Mouse (Mus musculus) heart, embryonic 14.5 days (tissue): ENCODE data around the gene Tnfsf13b. TPM values are rescaled to one million over a fixed set of nuclear protein-coding genes. Genes with fewer than 3 reads are reported as not detected.

ENCODE experiments used
- ATAC-seq: fragments of 200-750 bp; cut with Nextera tagmentation; 2 replicates; pipeline ENCODE4 v1.8.0; 2017; ENCODE audit warnings: low read depth, moderate TSS enrichment; ENCODE audit not compliant: insufficient number of reproducible peaks, insufficient read depth, low FRiP score
- H3K27ac ChIP-seq, 2 experiments: fragments of 200-500 bp in 1 of 2; fragments of 300-500 bp in 1 of 2; sonication (generic) in 1 of 2; replicated peaks in 1 of 2; 2 replicates each; pipeline ENCODE4 v1.5.1; 2012 to 2014; ENCODE audit warnings: low read depth in 2 of 2, low read length in 2 of 2, control low read depth in 1 of 2, mild to moderate bottlenecking in 1 of 2, mixed read lengths in 1 of 2; ENCODE audit not compliant: control insufficient read depth in 1 of 2, insufficient read depth in 1 of 2
- H3K27me3 ChIP-seq: fragments of 300-500 bp; sonication (generic); 2 replicates; pipeline ENCODE4 v1.6.1; 2014; ENCODE audit warnings: mild to moderate bottlenecking, low read length, control low read depth; ENCODE audit not compliant: control insufficient read depth, insufficient read depth
- H3K36me3 ChIP-seq: fragments of 300-500 bp; sonication (generic); 2 replicates; pipeline ENCODE4 v1.6.1; 2014; ENCODE audit warnings: mild to moderate bottlenecking, control low read depth, low read length, mixed read lengths; ENCODE audit not compliant: control insufficient read depth, insufficient read depth
- H3K4me1 ChIP-seq, 2 experiments: fragments of 200-500 bp in 1 of 2; fragments of 300-500 bp in 1 of 2; sonication (generic) in 1 of 2; 2 replicates each; pipeline ENCODE4 v1.6.1; 2012 to 2014; ENCODE audit warnings: low read length in 2 of 2, control low read depth in 1 of 2, mixed read lengths in 1 of 2; ENCODE audit not compliant: control insufficient read depth in 2 of 2, insufficient read depth in 2 of 2
- H3K4me2 ChIP-seq: fragments of 300-500 bp; sonication (generic); 2 replicates; pipeline ENCODE4 v1.6.1; 2014; ENCODE audit warnings: mild to moderate bottlenecking, low read length
- H3K4me3 ChIP-seq, 2 experiments: fragments of 200-500 bp in 1 of 2; fragments of 300-500 bp in 1 of 2; sonication (generic) in 1 of 2; 2 replicates each; pipeline ENCODE4 v1.5.1; 2012 to 2014; ENCODE audit warnings: low read length in 2 of 2, mild to moderate bottlenecking in 2 of 2, control low read depth in 1 of 2, low read depth in 1 of 2, moderate library complexity in 1 of 2; ENCODE audit not compliant: control insufficient read depth in 1 of 2, insufficient read depth in 1 of 2
- H3K9ac ChIP-seq: fragments of 300-500 bp; sonication (generic); 2 replicates; pipeline ENCODE4 v1.6.1; 2014; ENCODE audit warnings: mild to moderate bottlenecking, low read length
- H3K9me3 ChIP-seq: fragments of 300-500 bp; sonication (generic); 2 replicates; pipeline ENCODE4 v1.6.1; 2016; ENCODE audit warnings: low read length, control low read depth; ENCODE audit not compliant: control insufficient read depth
- WGBS: fragments of 180-500 bp; shearing (Covaris S2); extraction: QIAGEN DNeasy Blood & Tissue Kit; methylation state at CpG from one replicate; pipeline ENCODE4 v1.1.7; 2014; 5-methylcytosine and 5-hydroxymethylcytosine counted together
- polyA plus RNA-seq: library from polyadenylated mRNA; unstranded; fragments of >200 nt; fragmentation: Nextera tagmentation; extraction: Ambion mirVana; gene quantifications from 2 replicates; pipeline ENCODE4 v1.2.1, GENCODE M21; 2014

Tnfsf13b gene
- 0.24 and 1.0 TPM in 2 replicates for polyA plus RNA-seq

GRCm38 (mm10) chr8:10006156-10006985, at the start of gene Tnfsf13b:
TSS of gene Tnfsf13b (plus strand) at chr8:10006467.
- 61% methylated on average over 16 of the region's 16 CpGs for WGBS
- no peak for ATAC-seq
- H3K27ac ChIP-seq: no peak within 1 kb of the TSS

GRCm38 (mm10) chr8:9958338-9958737, 47.9 kb upstream of the Tnfsf13b start:
- Histone ChIP-seq H3K9me3 (no peaks in the 10 kb centered on the region), H3K27ac (no peak overlapping the region), H3K36me3 (no peaks in the 10 kb centered on the region), H3K4me1 (no peaks in the 10 kb centered on the region), H3K9ac (no peak overlapping the region), H3K27me3 (no peaks in the 10 kb centered on the region), H3K4me3 (no peak overlapping the region), H3K4me2 (no peak overlapping the region)
- WGBS: 65% methylated on average over 4 of the region's 4 CpGs
- no peak for ATAC-seq

More at GRCm38 (mm10) chr8:10006156-10006985, at the start of gene Tnfsf13b:
- no peaks in the 10 kb centered on the region for H3K27me3 ChIP-seq
- H3K4me2 ChIP-seq: peak within 1 kb of the TSS; percentile 84
- peak within 1 kb of the TSS; percentile 45 to 49 for H3K4me3 ChIP-seq
- no peaks in the 10 kb centered on the region for H3K36me3 ChIP-seq
- H3K9me3 ChIP-seq: no peaks in the 10 kb centered on the region
- peak within 1 kb of the TSS; percentile 58 for H3K9ac ChIP-seq
- peaks cover 5 to 8% of the 10 kb centered on the region in 2 experiments; a peak in 2 of 4 replicates for H3K4me1 ChIP-seq

GRCm38 (mm10) chr8:9959919-9960318, 46.3 kb upstream of the Tnfsf13b start:
- Histone ChIP-seq H3K9me3 (no peaks in the 10 kb centered on the region), H3K4me2 (no peak overlapping the region), H3K4me3 (no peak overlapping the region), H3K9ac (no peak overlapping the region), H3K36me3 (no peaks in the 10 kb centered on the region), H3K4me1 (no peaks in the 10 kb centered on the region), H3K27me3 (no peaks in the 10 kb centered on the region), H3K27ac (no peak overlapping the region)
- no peak for ATAC-seq
- WGBS: 77% methylated on average over 2 of the region's 2 CpGs

GRCm38 (mm10) chr8:9971866-9972265, 34.4 kb upstream of the Tnfsf13b start:
- H3K4me3 ChIP-seq: no peak overlapping the region
- H3K4me1 ChIP-seq: peaks cover 0 to 9% of the 10 kb centered on the region in 2 experiments; a peak in 3 of 4 replicates
- no peaks in the 10 kb centered on the region for H3K9me3 ChIP-seq
- ATAC-seq: no peak
- no peak overlapping the region for H3K9ac ChIP-seq
- no peak overlapping the region for H3K4me2 ChIP-seq
- 92% methylated on average over 9 of the region's 9 CpGs for WGBS
- H3K36me3 ChIP-seq: peaks cover 20% of the 10 kb centered on the region
- no peaks in the 10 kb centered on the region for H3K27me3 ChIP-seq
- no peak overlapping the region for H3K27ac ChIP-seq

DNA sequence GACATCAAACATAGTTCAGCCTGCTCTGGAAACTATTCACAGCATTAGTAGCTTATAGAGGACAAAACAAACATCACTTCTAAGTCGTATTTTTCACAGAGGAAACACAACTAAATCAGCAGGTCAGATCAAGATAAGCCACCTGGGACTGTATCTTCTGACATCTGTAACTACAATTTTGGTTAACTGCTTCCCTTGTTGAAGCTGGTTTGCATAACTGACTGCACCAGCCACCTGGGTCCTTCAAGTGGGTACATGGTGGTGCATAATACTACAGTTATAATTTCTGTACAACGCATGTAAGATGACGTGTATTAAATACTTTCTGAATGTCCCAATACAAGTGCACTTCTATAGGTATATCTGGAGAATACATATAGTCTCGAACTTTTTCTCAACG, 31.0 kb upstream of the Tnfsf13b start:
- H3K36me3 ChIP-seq: peaks cover 20% of the 10 kb centered on the region
- no peak overlapping the region for H3K27ac ChIP-seq
- peak overlapping the region in 1 of 2 experiments; percentile 80; a peak in 2 of 4 replicates for H3K4me3 ChIP-seq
- no peaks in the 10 kb centered on the region for H3K27me3 ChIP-seq
- peaks cover 7 to 30% of the 10 kb centered on the region in 2 experiments for H3K4me1 ChIP-seq
- 42% methylated on average over 5 of the region's 5 CpGs for WGBS
- H3K9ac ChIP-seq: peak overlapping the region; percentile 81
- H3K4me2 ChIP-seq: peak overlapping the region; percentile 84
- ATAC-seq: no peak
- no peaks in the 10 kb centered on the region for H3K9me3 ChIP-seq

GRCm38 (mm10) chr8:9975898-9976611, 30.2 kb upstream of the Tnfsf13b start:
- peak overlapping the region; percentile 70 to 80 for H3K4me3 ChIP-seq
- no peaks in the 10 kb centered on the region for H3K9me3 ChIP-seq
- under 1% methylated on average over 47 of the region's 47 CpGs for WGBS
- H3K9ac ChIP-seq: peak overlapping the region; percentile 81
- no peaks in the 10 kb centered on the region for H3K27me3 ChIP-seq
- peak overlapping the region; percentile 89 for H3K4me2 ChIP-seq
- ATAC-seq: peak; percentile 93
- H3K4me1 ChIP-seq: peaks cover 7 to 30% of the 10 kb centered on the region in 2 experiments
- peak overlapping the region in 1 of 2 experiments; percentile 47; a peak in 1 of 4 replicates for H3K27ac ChIP-seq
- H3K36me3 ChIP-seq: peaks cover 20% of the 10 kb centered on the region

- Histone ChIP-seq H3K27me3 (no peaks in the 10 kb centered on the region), H3K36me3 (peaks cover 13% of the 10 kb centered on the region), H3K4me2 (peak overlapping the region; percentile 89), H3K9ac (peak overlapping the region; percentile 90), H3K27ac (peak overlapping the region; percentile 61 to 84), H3K9me3 (no peaks in the 10 kb centered on the region), H3K4me1 (peaks cover 7 to 30% of the 10 kb centered on the region in 2 experiments), H3K4me3 (peak overlapping the region; percentile 75 to 85)
- 42% methylated on average over 15 of the region's 15 CpGs for WGBS
- ATAC-seq: no peak
Measured at GRCm38 (mm10) chr8:9977016-9977415, 29.3 kb upstream of the Tnfsf13b start.
